ENCODE assay signal across 8 mouse cellular contexts in genomic region chr8:85456536-85456935, GRCm38 (mm10). TPM values are rescaled to one million over a fixed set of nuclear protein-coding genes. Genes with fewer than 3 reads are reported as not detected.
DNase-seq lines count a peak whose midpoint lies in the region; ATAC-seq and TF ChIP-seq lines count a peak whose summit lies in the region.

No protein-coding gene starts in this region.

- H3K4me1 ChIP-seq in forebrain, embryonic 11.5 days (replicated peaks; ENCODE audit: control insufficient read depth, insufficient read depth, low read length) = peaks cover 3% of the 10 kb centered on the region; the same call in 1 of the 2 replicates
- no peaks in the 10 kb centered on the region for H3K4me1 ChIP-seq in hindbrain, postnatal 0 days (ENCODE audit: insufficient read depth, low read length)

- H3K27ac ChIP-seq in forebrain, embryonic 11.5 days (ENCODE audit: low read depth, low read length) = no peak overlapping the region
- H3K27ac ChIP-seq in hindbrain, postnatal 0 days = no peak overlapping the region

- H3K4me3 ChIP-seq in forebrain, embryonic 11.5 days (ENCODE audit: low read depth, low read length) = no peak overlapping the region
- H3K4me3 ChIP-seq in hindbrain, postnatal 0 days (ENCODE audit: low read length) = no peak overlapping the region

- no peak overlapping the region for H3K9ac ChIP-seq in forebrain, embryonic 11.5 days (ENCODE audit: low read length)
- H3K9ac ChIP-seq in hindbrain, postnatal 0 days (replicated peaks; ENCODE audit: low read length) = no peak overlapping the region

- peak; percentile 26 for DNase-seq in ovary, adult 18-20 months (ENCODE audit: low spot score)
- no peak for DNase-seq in ovary, postnatal 10 days (ENCODE audit: low spot score)
- DNase-seq in brain, adult 2 months (ENCODE audit: low read depth, low spot score) = peak; percentile 96
- DNase-seq in forebrain, embryonic 11.5 days (ENCODE audit: low spot score) = peak; percentile 79
- DNase-seq in hindbrain, postnatal 0 days (ENCODE audit: low spot score) = peak; percentile 96
- DNase-seq in left cerebral cortex, postnatal 14 days (ENCODE audit: low spot score in 2 of 2) = peak; percentile 78 to 82
- DNase-seq in natural killer cell, adult 2 months (ENCODE audit: low spot score in 2 of 2) = peak; percentile 36 to 53
- peak; percentile 80 for DNase-seq in testis, postnatal 10 days (ENCODE audit: low spot score)

- no peaks in the 10 kb centered on the region for H3K36me3 ChIP-seq in forebrain, embryonic 11.5 days (ENCODE audit: control insufficient read depth, insufficient read depth, low read length)
- no peaks in the 10 kb centered on the region for H3K36me3 ChIP-seq in hindbrain, postnatal 0 days (ENCODE audit: insufficient read depth, low read length)

- peak; percentile 85 for TF ChIP-seq CTCF in hindbrain, postnatal 0 days (IDR thresholded peaks at IDR 0.05; ENCODE audit: low read depth)

- no peak overlapping the region for H3K4me2 ChIP-seq in forebrain, embryonic 11.5 days (ENCODE audit: low read depth, low read length, severe bottlenecking)
- no peak overlapping the region for H3K4me2 ChIP-seq in hindbrain, postnatal 0 days (ENCODE audit: low read depth, low read length)

- 14% methylated on average over 14 of the region's 14 CpGs for WGBS in forebrain, embryonic 11.5 days
- WGBS in hindbrain, postnatal 0 days = 9% methylated on average over 14 of the region's 14 CpGs

- no peak for ATAC-seq in forebrain, embryonic 11.5 days (replicated peaks; ENCODE audit: low FRiP score)
- peak; percentile 78 for ATAC-seq in hindbrain, postnatal 0 days

- no peaks in the 10 kb centered on the region for H3K9me3 ChIP-seq in forebrain, embryonic 11.5 days (ENCODE audit: control insufficient read depth, low read length)
- no peaks in the 10 kb centered on the region for H3K9me3 ChIP-seq in hindbrain, postnatal 0 days (ENCODE audit: low read length)

- no peaks in the 10 kb centered on the region for H3K27me3 ChIP-seq in forebrain, embryonic 11.5 days (ENCODE audit: control insufficient read depth, insufficient read depth, low read length)
- no peaks in the 10 kb centered on the region for H3K27me3 ChIP-seq in hindbrain, postnatal 0 days (ENCODE audit: insufficient read depth, low read length)

- intact Hi-C loops in left cerebral cortex, postnatal 14 days (cut with DNase I) = loop anchor here (2.0 to 5.0 kb wide), 2 partner anchors 72 to 211 kb away; no protein-coding TSS in a partner anchor

RNA-seq across cellular contexts. Expression of gene 4921524J17Rik, which starts 23.9 kb away (rescaled TPM):
- polyA plus RNA-seq in forebrain, embryonic 11.5 days (2014; fragmentation: Nextera tagmentation; extraction: Ambion mirVana) = 40.1 and 48.2 TPM in 2 replicates
- total RNA-seq in hindbrain, postnatal 0 days (2014; rRNA removed) = 11.6 and 13.6 TPM in 2 replicates
- 43.0 and 47.4 TPM in 2 replicates for polyA plus RNA-seq in hindbrain, postnatal 0 days (2015; fragmentation: Nextera tagmentation; extraction: Ambion mirVana)
- total RNA-seq in left cerebral cortex, postnatal 14 days (2021) = 10 to 100 TPM; 14.9 to 17.6 TPM

RNA-seq across cellular contexts. Expression of gene Gpt2, which starts 35.8 kb away (rescaled TPM):
- 38.6 and 41.4 TPM in 2 replicates for polyA plus RNA-seq in forebrain, embryonic 11.5 days (2014; fragmentation: Nextera tagmentation; extraction: Ambion mirVana)
- total RNA-seq in hindbrain, postnatal 0 days (2014; rRNA removed) = 99.4 and 107 TPM in 2 replicates
- 43.2 and 46.4 TPM in 2 replicates for polyA plus RNA-seq in hindbrain, postnatal 0 days (2015; fragmentation: Nextera tagmentation; extraction: Ambion mirVana)
- total RNA-seq in left cerebral cortex, postnatal 14 days (2021) = 10 to 100 TPM; 50.3 to 70.2 TPM
